Mouse (Mus musculus) hindbrain, postnatal 0 days (tissue): ENCODE results near the gene Dip2c. TPM values are rescaled to one million over a fixed set of nuclear protein-coding genes. Genes with fewer than 3 reads are reported as not detected.

Source experiments
- ATAC-seq: fragments of 200-750 bp; cut with Nextera tagmentation; 2 replicates; pipeline ENCODE4 v1.8.0; 2017; ENCODE audit warnings: mild to moderate bottlenecking, moderate TSS enrichment, moderate library complexity
- DNase-seq: peaks from one replicate; pipeline ENCODE4 v3.0.0-alpha.2; 2015; ENCODE audit warnings: low spot score
- H3K27ac ChIP-seq: fragments of 300-500 bp; sonication (generic); 2 replicates; pipeline ENCODE4 v1.5.1; 2014; ENCODE audit warnings: mild to moderate bottlenecking
- H3K27me3 ChIP-seq: fragments of 300-500 bp; sonication (generic); 2 replicates; pipeline ENCODE4 v1.6.1; 2014; ENCODE audit warnings: low read length, mixed read lengths; ENCODE audit not compliant: insufficient read depth
- H3K36me3 ChIP-seq: fragments of 300-500 bp; sonication (generic); 2 replicates; pipeline ENCODE4 v1.6.1; 2014; ENCODE audit warnings: low read length, mixed read lengths; ENCODE audit not compliant: insufficient read depth
- H3K4me1 ChIP-seq: fragments of 300-500 bp; sonication (generic); 2 replicates; pipeline ENCODE4 v1.6.1; 2014; ENCODE audit warnings: antibody characterized with exemption, low read length, mixed read lengths; ENCODE audit not compliant: insufficient read depth
- H3K4me2 ChIP-seq: fragments of 300-500 bp; sonication (generic); 2 replicates; pipeline ENCODE4 v1.6.1; 2014; ENCODE audit warnings: low read depth, mild to moderate bottlenecking, low read length, moderate library complexity, mixed read lengths
- H3K4me3 ChIP-seq: fragments of 300-500 bp; sonication (generic); 2 replicates; pipeline ENCODE4 v1.5.1; 2014; ENCODE audit warnings: low read length
- H3K9ac ChIP-seq: fragments of 300-500 bp; sonication (generic); replicated peaks from 2 replicates; pipeline ENCODE4 v1.6.1; 2014; ENCODE audit warnings: mild to moderate bottlenecking, low read length, moderate library complexity, mixed read lengths
- H3K9me3 ChIP-seq: fragments of 300-500 bp; sonication (generic); 2 replicates; pipeline ENCODE4 v1.6.1; 2016; ENCODE audit warnings: low read length, mixed read lengths
- CTCF ChIP-seq: IDR thresholded peaks from 2 replicates; pipeline ENCODE4 v1.5.1; 2016; ENCODE audit warnings: antibody characterized with exemption, control low read depth, low read depth
- WGBS: fragments of 180-500 bp; shearing (Covaris S2); extraction: QIAGEN DNeasy Blood & Tissue Kit; methylation state at CpG from one replicate; pipeline ENCODE4 v1.1.7; 2014; 5-methylcytosine and 5-hydroxymethylcytosine counted together
- polyA plus RNA-seq: library from polyadenylated mRNA; unstranded; fragments of >200 nt; fragmentation: Nextera tagmentation; extraction: Ambion mirVana; gene quantifications from 2 replicates; pipeline ENCODE4 v1.2.1, GENCODE M21; 2015
- total RNA-seq: library from RNA; depleted of rRNA; stranded (reverse); fragments of >200 nt; gene quantifications from 2 replicates; pipeline ENCODE4 v1.2.3, GENCODE M21; 2014

Dip2c gene
- total and polyA plus RNA-seq, 2 experiments from 2014 or later = 9.2 to 73.6 TPM

- H3K4me1 ChIP-seq = no peaks in the 10 kb centered on the region
- H3K27ac ChIP-seq = no peak overlapping the region
- 0 out of 2 replicates have a peak, but pooled peaks have one; percentile 35 for ATAC-seq
- no peak overlapping the region for H3K9ac ChIP-seq
- peak; percentile 73 for TF ChIP-seq CTCF
- no peaks in the 10 kb centered on the region for H3K27me3 ChIP-seq
- H3K4me3 ChIP-seq = no peak overlapping the region
- no peak overlapping the region for H3K4me2 ChIP-seq
- H3K9me3 ChIP-seq = no peaks in the 10 kb centered on the region
- peak; percentile 79 for DNase-seq
- H3K36me3 ChIP-seq = no peaks in the 10 kb centered on the region
- WGBS = 56% methylated on average over 1 of the region's 1 CpGs
Observed at GRCm38 (mm10) chr13:9467216-9467615, 190.9 kb downstream of the Dip2c start.

DNA sequence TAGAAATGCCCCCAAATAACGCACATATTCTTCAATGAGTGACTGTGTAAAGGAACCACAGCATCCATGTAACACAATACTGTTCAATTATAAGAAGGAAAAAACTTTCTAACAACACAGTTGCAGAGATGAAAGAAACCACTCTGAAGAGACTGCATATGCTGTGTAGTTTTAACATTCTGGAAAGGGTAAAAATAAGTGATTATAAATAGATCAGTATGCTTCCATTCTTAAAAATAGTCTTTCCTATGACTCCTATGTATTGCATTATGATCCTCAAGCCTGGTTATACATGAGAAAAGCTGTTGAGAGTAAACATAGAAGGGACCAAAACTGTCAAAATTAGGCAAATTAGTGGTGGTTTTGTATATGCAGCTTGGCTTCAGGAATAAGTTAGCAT, 197.1 kb downstream of the Dip2c start:
- Histone ChIP-seq H3K4me1 (no peaks in the 10 kb centered on the region), H3K4me2 (no peak overlapping the region), H3K27me3 (no peaks in the 10 kb centered on the region), H3K9me3 (no peaks in the 10 kb centered on the region), H3K27ac (no peak overlapping the region), H3K36me3 (no peaks in the 10 kb centered on the region), H3K9ac (no peak overlapping the region), H3K4me3 (no peak overlapping the region)
- WGBS = 90% methylated on average over 1 of the region's 1 CpGs
- DNase-seq (no peak), ATAC-seq (no peak)
- TF ChIP-seq CTCF = no peak

DNA sequence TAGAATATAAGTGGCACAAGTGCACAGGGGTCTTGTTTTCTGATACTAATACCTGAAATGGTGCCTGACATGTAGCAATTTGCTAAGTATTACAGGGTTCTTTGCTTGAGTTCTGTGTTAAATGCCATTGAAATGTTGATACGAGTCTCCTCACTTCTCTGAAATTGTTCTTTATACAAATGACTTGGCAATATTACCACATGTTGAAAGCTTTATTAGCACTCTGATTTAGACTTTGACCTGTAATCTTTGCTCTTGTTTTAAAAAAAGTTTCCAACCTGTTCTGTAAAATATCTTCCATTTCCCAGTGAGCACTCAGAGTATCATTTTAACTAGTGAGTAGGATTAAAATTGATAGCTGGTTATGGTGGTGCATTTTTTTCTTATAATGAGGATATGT, 205.4 kb downstream of the Dip2c start:
- no peak for TF ChIP-seq CTCF
- no peak for ATAC-seq
- 72% methylated on average over 1 of the region's 1 CpGs for WGBS
- H3K36me3 ChIP-seq = no peaks in the 10 kb centered on the region
- H3K27me3 ChIP-seq = no peaks in the 10 kb centered on the region
- H3K9ac ChIP-seq = no peak overlapping the region
- H3K4me2 ChIP-seq = no peak overlapping the region
- no peak overlapping the region for H3K4me3 ChIP-seq
- no peaks in the 10 kb centered on the region for H3K4me1 ChIP-seq
- no peak for DNase-seq
- H3K27ac ChIP-seq = no peak overlapping the region
- no peaks in the 10 kb centered on the region for H3K9me3 ChIP-seq

- H3K36me3 ChIP-seq = no peaks in the 10 kb centered on the region
- no peak overlapping the region for H3K4me2 ChIP-seq
- H3K27ac ChIP-seq = no peak overlapping the region
- H3K9me3 ChIP-seq = no peaks in the 10 kb centered on the region
- no peak for ATAC-seq
- no peak for TF ChIP-seq CTCF
- no peak overlapping the region for H3K4me3 ChIP-seq
- no peak overlapping the region for H3K9ac ChIP-seq
- WGBS = 92% methylated on average over 3 of the region's 3 CpGs
- H3K4me1 ChIP-seq = no peaks in the 10 kb centered on the region
- DNase-seq = no peak
- no peaks in the 10 kb centered on the region for H3K27me3 ChIP-seq
Observed at GRCm38 (mm10) chr13:9489696-9490095, 213.4 kb downstream of the Dip2c start.

- Histone ChIP-seq H3K36me3 (no peaks in the 10 kb centered on the region), H3K9me3 (no peaks in the 10 kb centered on the region), H3K27ac (no peak overlapping the region), H3K4me3 (peak overlapping the region; percentile 17; the same call in 1 of the 2 replicates), H3K9ac (no peak overlapping the region), H3K27me3 (no peaks in the 10 kb centered on the region), H3K4me2 (peak overlapping the region; percentile 37), H3K4me1 (no peaks in the 10 kb centered on the region)
- DNase-seq (no peak), ATAC-seq (no peak)
- TF ChIP-seq CTCF = no peak
- 67% methylated on average over 21 of the region's 21 CpGs for WGBS
Observed at GRCm38 (mm10) chr13:9494726-9495125, 218.4 kb downstream of the Dip2c start.

GRCm38 (mm10) chr13:9504118-9504856, 228.0 kb downstream of the Dip2c start:
- DNase-seq (no peak), ATAC-seq (no peak)
- no peaks in the 10 kb centered on the region for H3K9me3 ChIP-seq
- no peaks in the 10 kb centered on the region for H3K36me3 ChIP-seq
- WGBS = 74% methylated on average over 6 of the region's 6 CpGs
- H3K4me1 ChIP-seq = no peaks in the 10 kb centered on the region
- H3K4me3 ChIP-seq = no peak overlapping the region
- H3K27ac ChIP-seq = no peak overlapping the region
- TF ChIP-seq CTCF = no peak
- no peaks in the 10 kb centered on the region for H3K27me3 ChIP-seq
- no peak overlapping the region for H3K9ac ChIP-seq
- no peak overlapping the region for H3K4me2 ChIP-seq

- no peak for TF ChIP-seq CTCF
- ATAC-seq = no peak
- no peak overlapping the region for H3K27ac ChIP-seq
Observed at GRCm38 (mm10) chr13:9538556-9538955, 262.2 kb downstream of the Dip2c start.

More at GRCm38 (mm10) chr13:9538556-9538955, 262.2 kb downstream of the Dip2c start:
- no peak for DNase-seq
- Histone ChIP-seq H3K9me3 (no peaks in the 10 kb centered on the region), H3K4me1 (no peaks in the 10 kb centered on the region), H3K4me3 (no peak overlapping the region), H3K36me3 (no peaks in the 10 kb centered on the region), H3K27me3 (no peaks in the 10 kb centered on the region), H3K9ac (no peak overlapping the region), H3K4me2 (no peak overlapping the region)
